Mouse (Mus musculus): ENCODE data around the gene Zbtb38.
A peak's percentile ranks its signal among the peaks of the same experiment; 100 is the strongest.

Zbtb38 gene

GRCm38 (mm10) chr9:96758749-96759597 lies 6.3 kb upstream of the Zbtb38 start:
- peak; percentile 85 for DNase-seq

- DNase-seq = no peak
These were observed 4.2 kb upstream of the Zbtb38 start for GRCm38 (mm10) chr9:96756638-96757435.

- no peak for DNase-seq
These were observed 3.1 kb upstream of the Zbtb38 start for GRCm38 (mm10) chr9:96755761-96756160.

- DNase-seq = no peak
These were observed 2.0 kb upstream of the Zbtb38 start for GRCm38 (mm10) chr9:96754625-96754969.

GRCm38 (mm10) chr9:96753921-96754624 lies 1.4 kb upstream of the Zbtb38 start:
- DNase-seq = no peak

GRCm38 (mm10) chr9:96753392-96753791 lies 761 bp upstream of the Zbtb38 start:
- DNase-seq = no peak

GRCm38 (mm10) chr9:96751821-96752602 lies 619 bp downstream of the Zbtb38 start:
- DNase-seq = no peak

- no peak for DNase-seq
These were observed 2.0 kb downstream of the Zbtb38 start for GRCm38 (mm10) chr9:96750636-96751035.

GRCm38 (mm10) chr9:96746527-96746926 lies 6.1 kb downstream of the Zbtb38 start:
- no peak for DNase-seq

- no peak for DNase-seq
These were observed 7.7 kb downstream of the Zbtb38 start for GRCm38 (mm10) chr9:96744909-96745308.

GRCm38 (mm10) chr9:96741365-96742085 lies 11.1 kb downstream of the Zbtb38 start:
- no peak for DNase-seq

- DNase-seq = no peak
These were observed 11.8 kb downstream of the Zbtb38 start for GRCm38 (mm10) chr9:96740712-96741364.

- no peak for DNase-seq
These were observed 12.6 kb downstream of the Zbtb38 start for GRCm38 (mm10) chr9:96739808-96740711.

GRCm38 (mm10) chr9:96738563-96739355 lies 13.9 kb downstream of the Zbtb38 start:
- no peak for DNase-seq

- no peak for DNase-seq
These were observed 16.7 kb downstream of the Zbtb38 start for GRCm38 (mm10) chr9:96735946-96736345.

GRCm38 (mm10) chr9:96733425-96733717 lies 19.3 kb downstream of the Zbtb38 start:
- no peak for DNase-seq

- DNase-seq = peak; percentile 53
These were observed 19.8 kb downstream of the Zbtb38 start for GRCm38 (mm10) chr9:96732644-96733424.

GRCm38 (mm10) chr9:96731961-96732511 lies 20.6 kb downstream of the Zbtb38 start:
- peak; percentile 60 for DNase-seq

All from right cerebral cortex, adult 18-20 months (tissue).